Mouse (Mus musculus) C2C12 (cell line): ENCODE results near the gene Fer. TPM values are rescaled to one million over a fixed set of nuclear protein-coding genes. Genes with fewer than 3 reads are reported as not detected.

Source experiments
- H3K27me3 ChIP-seq: one replicate; pipeline ENCODE4 v1.6.1; 2011; ENCODE audit not compliant: control insufficient read depth, insufficient read depth, insufficient read length
- H3K36me3 ChIP-seq: one replicate; pipeline ENCODE4 v1.6.1; 2011; ENCODE audit not compliant: control insufficient read depth, insufficient read depth
- H3K4me3 ChIP-seq: one replicate; pipeline ENCODE4 v1.5.1; 2011; ENCODE audit warnings: mild to moderate bottlenecking, control low read depth; ENCODE audit not compliant: poor library complexity, insufficient read depth, severe bottlenecking
- H3K79me2 ChIP-seq: one replicate; pipeline ENCODE4 v1.6.1; 2011; ENCODE audit not compliant: control insufficient read depth, insufficient read depth
- H3K79me3 ChIP-seq: one replicate; pipeline ENCODE4 v1.6.1; 2011; ENCODE audit warnings: low read depth, control low read depth
- H3ac ChIP-seq: one replicate; pipeline ENCODE3; 2011; ENCODE audit warnings: low read depth; ENCODE audit not compliant: control insufficient read depth, insufficient read length
- CEBPB ChIP-seq: IDR thresholded peaks from one replicate; pipeline ENCODE4 v1.6.1; 2011; ENCODE audit warnings: low read depth, mild to moderate bottlenecking, control low read depth, moderate library complexity
- CTCF ChIP-seq: IDR thresholded peaks from one replicate; pipeline ENCODE4 v1.5.1; 2011; ENCODE audit not compliant: control insufficient read depth, insufficient read depth, insufficient read length
- FOSL1 ChIP-seq: IDR thresholded peaks from one replicate; pipeline ENCODE4 v1.8.0; 2011; ENCODE audit warnings: mild to moderate bottlenecking, low read length; ENCODE audit not compliant: poor library complexity, insufficient read depth, severe bottlenecking
- MAX ChIP-seq: IDR thresholded peaks from one replicate; pipeline ENCODE4 v1.6.1; 2011; ENCODE audit warnings: mild to moderate bottlenecking, control low read depth
- MYOD1 ChIP-seq: IDR thresholded peaks from one replicate; pipeline ENCODE4 v1.6.1; 2011; ENCODE audit warnings: low read depth; ENCODE audit not compliant: control insufficient read depth, insufficient read length
- MYOG ChIP-seq: IDR thresholded peaks from one replicate; pipeline ENCODE4 v1.6.1; 2011; ENCODE audit not compliant: control insufficient read depth, insufficient read length; ENCODE audit errors: extremely low read depth
- USF1 ChIP-seq: IDR thresholded peaks from one replicate; pipeline ENCODE4 v1.6.1; 2011; ENCODE audit warnings: low read depth, mild to moderate bottlenecking, control low read depth, moderate library complexity
- polyA plus RNA-seq: library from polyadenylated mRNA; unstranded; fragments of >200 nt; fragmentation: generic; extraction: Trizol; gene quantifications from one replicate; pipeline ENCODE4 v1.2.1, GENCODE M21; 2012; ENCODE audit warnings: missing spikeins

The Fer gene
- polyA plus RNA-seq, 1 experiment: 8.8 TPM

GRCm38 (mm10) chr17:64172474-64172873, 309.6 kb downstream of the Fer start:
- no peak for TF ChIP-seq CTCF
- TF ChIP-seq USF1: no peak
- TF ChIP-seq MAX: no peak
- Histone ChIP-seq H3K79me2 (no peaks in the 10 kb centered on the region), H3K27me3 (no peaks in the 10 kb centered on the region), H3K79me3 (no peaks in the 10 kb centered on the region), H3K4me3 (no peak overlapping the region), H3K36me3 (no peaks in the 10 kb centered on the region), H3ac (no peak overlapping the region)

GRCm38 (mm10) chr17:64180546-64180945, 317.7 kb downstream of the Fer start:
- H3K27me3 ChIP-seq: no peaks in the 10 kb centered on the region
- no peaks in the 10 kb centered on the region for H3K79me3 ChIP-seq
- no peak overlapping the region for H3K4me3 ChIP-seq
- no peak overlapping the region for H3ac ChIP-seq
- no peaks in the 10 kb centered on the region for H3K36me3 ChIP-seq
- no peaks in the 10 kb centered on the region for H3K79me2 ChIP-seq
- TF ChIP-seq MYOD1 (no peak), USF1 (no peak), MAX (no peak), MYOG (no peak), CTCF (no peak), FOSL1 (no peak), CEBPB (no peak)

- TF ChIP-seq USF1 (no peak), MYOD1 (no peak), CTCF (no peak), MAX (no peak), FOSL1 (no peak), MYOG (no peak), CEBPB (no peak)
- H3K27me3 ChIP-seq: no peaks in the 10 kb centered on the region
Measured at GRCm38 (mm10) chr17:64181291-64181690, 318.4 kb downstream of the Fer start.

GRCm38 (mm10) chr17:64182599-64182998, 319.7 kb downstream of the Fer start:
- no peaks in the 10 kb centered on the region for H3K27me3 ChIP-seq
- TF ChIP-seq CTCF: no peak
- no peak for TF ChIP-seq FOSL1
- TF ChIP-seq MYOD1: no peak
- TF ChIP-seq MYOG: no peak
- TF ChIP-seq MAX: no peak
- no peak for TF ChIP-seq CEBPB
- no peak for TF ChIP-seq USF1

More at GRCm38 (mm10) chr17:64181291-64181690, 318.4 kb downstream of the Fer start:
- Histone ChIP-seq H3ac (no peak overlapping the region), H3K4me3 (no peak overlapping the region), H3K36me3 (no peaks in the 10 kb centered on the region), H3K79me3 (no peaks in the 10 kb centered on the region), H3K79me2 (no peaks in the 10 kb centered on the region)

GRCm38 (mm10) chr17:64183196-64183595, 320.3 kb downstream of the Fer start:
- TF ChIP-seq MAX (no peak), MYOG (no peak), CEBPB (no peak), FOSL1 (no peak), MYOD1 (no peak), USF1 (no peak), CTCF (no peak)
- H3K27me3 ChIP-seq: no peaks in the 10 kb centered on the region
- no peaks in the 10 kb centered on the region for H3K79me2 ChIP-seq
- no peaks in the 10 kb centered on the region for H3K79me3 ChIP-seq
- no peak overlapping the region for H3ac ChIP-seq
- no peaks in the 10 kb centered on the region for H3K36me3 ChIP-seq
- H3K4me3 ChIP-seq: no peak overlapping the region

More at GRCm38 (mm10) chr17:64182599-64182998, 319.7 kb downstream of the Fer start:
- H3K4me3 ChIP-seq: no peak overlapping the region
- H3K79me3 ChIP-seq: no peaks in the 10 kb centered on the region
- H3K79me2 ChIP-seq: no peaks in the 10 kb centered on the region
- no peaks in the 10 kb centered on the region for H3K36me3 ChIP-seq
- H3ac ChIP-seq: no peak overlapping the region

Other genes with a start within 250 kb of the Fer start
- 0.77 TPM for gene A930002H24Rik, start 729 bp downstream of the Fer start, polyA plus RNA-seq